Mouse (Mus musculus): ENCODE measurements at regions not wholly inside any gene's neighbourhood (a gene's known extent, or its start where the extent isn't known, plus 50 kb on each side); places are given as distances from the start of the nearest gene placed in this dataset.

DNA sequence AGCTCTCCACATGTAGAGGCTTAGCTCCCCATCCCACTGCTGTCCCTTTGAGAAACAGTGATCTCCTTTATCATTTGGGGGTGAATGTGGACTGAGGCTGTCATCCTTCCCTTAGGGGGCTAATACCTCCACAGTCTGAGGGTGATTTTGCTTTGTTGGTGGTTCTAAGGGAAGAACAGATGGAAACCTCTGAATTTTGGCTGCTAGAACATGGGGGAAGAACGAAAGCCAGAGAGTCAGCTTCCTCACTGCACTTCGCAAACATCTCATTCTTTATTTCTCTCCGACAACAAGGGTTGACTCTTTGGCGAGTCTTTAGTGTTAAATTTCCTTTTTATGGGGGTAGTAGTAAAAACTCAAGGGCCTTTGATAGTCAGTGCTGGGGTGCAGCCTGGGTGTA, 604.6 kb downstream of the Bcl11a start:
- H3K27me3 ChIP-seq (ENCODE audit: control insufficient read depth, insufficient read depth, low read depth, low read length), result no peaks in the 10 kb centered on the region
- H3K4me3 ChIP-seq (ENCODE audit: low read depth, low read length), result no peak overlapping the region
- no peak overlapping the region for H3K4me2 ChIP-seq (ENCODE audit: low read length)
- H3K27ac ChIP-seq (ENCODE audit: low read length), result no peak overlapping the region
- no peak overlapping the region for H3K9ac ChIP-seq (ENCODE audit: low read depth, low read length)
- H3K4me1 ChIP-seq (ENCODE audit: control insufficient read depth, insufficient read depth, low read length), result no peaks in the 10 kb centered on the region
- no peak for ATAC-seq
- WGBS, result 92% methylated on average over 4 of the region's 4 CpGs
- H3K9me3 ChIP-seq (replicated peaks; ENCODE audit: control insufficient read depth, low read length, poor library complexity, severe bottlenecking), result no peaks in the 10 kb centered on the region
- H3K36me3 ChIP-seq (ENCODE audit: control insufficient read depth, insufficient read depth, low read length), result no peaks in the 10 kb centered on the region

- H3K27ac ChIP-seq (ENCODE audit: low read length), result no peak overlapping the region
- H3K9me3 ChIP-seq (replicated peaks; ENCODE audit: control insufficient read depth, low read length, poor library complexity, severe bottlenecking), result no peaks in the 10 kb centered on the region
- no peak overlapping the region for H3K4me2 ChIP-seq (ENCODE audit: low read length)
- H3K4me3 ChIP-seq (ENCODE audit: low read depth, low read length), result no peak overlapping the region
- no peak overlapping the region for H3K9ac ChIP-seq (ENCODE audit: low read depth, low read length)
- no peaks in the 10 kb centered on the region for H3K36me3 ChIP-seq (ENCODE audit: control insufficient read depth, insufficient read depth, low read length)
- ATAC-seq, result no peak
- 78% methylated on average over 16 of the region's 16 CpGs for WGBS
- H3K27me3 ChIP-seq (ENCODE audit: control insufficient read depth, insufficient read depth, low read depth, low read length), result no peaks in the 10 kb centered on the region
- H3K4me1 ChIP-seq (ENCODE audit: control insufficient read depth, insufficient read depth, low read length), result no peaks in the 10 kb centered on the region
Observed at GRCm38 (mm10) chr11:24685545-24686467, 608.0 kb downstream of the Bcl11a start.

DNA sequence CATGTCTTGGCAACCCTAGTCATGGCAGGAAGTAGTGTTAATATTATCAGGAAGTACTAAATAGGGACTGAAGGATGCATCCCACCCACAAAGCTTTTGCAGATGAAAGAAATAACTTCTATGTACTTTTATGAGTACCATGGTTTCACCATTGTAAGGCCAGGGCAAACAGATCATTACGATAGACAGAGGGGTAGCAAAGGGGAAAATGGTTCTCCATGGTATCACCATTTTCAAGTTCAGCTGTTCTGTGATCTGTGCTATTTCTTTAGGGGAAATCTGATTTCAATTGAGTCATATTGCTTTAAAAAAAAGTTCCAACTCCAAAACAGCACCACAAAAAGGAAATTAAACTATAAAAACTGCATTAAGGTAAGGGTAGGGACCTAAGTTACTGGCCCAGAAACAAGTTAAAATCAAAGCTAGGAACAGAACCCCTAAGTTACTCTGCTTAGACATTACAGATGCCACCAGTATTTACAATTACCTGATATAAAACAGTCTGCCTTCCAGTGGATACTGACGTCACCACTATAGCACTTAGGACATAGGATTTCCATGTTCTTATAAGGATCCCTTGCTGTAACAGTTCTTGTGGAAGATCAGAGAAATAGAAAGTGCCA, 610.4 kb downstream of the Bcl11a start:
- Histone ChIP-seq H3K36me3 (ENCODE audit: control insufficient read depth, insufficient read depth, low read length) (no peaks in the 10 kb centered on the region), H3K27ac (ENCODE audit: low read length) (no peak overlapping the region), H3K27me3 (ENCODE audit: control insufficient read depth, insufficient read depth, low read depth, low read length) (no peaks in the 10 kb centered on the region), H3K4me2 (ENCODE audit: low read length) (no peak overlapping the region), H3K4me3 (ENCODE audit: low read depth, low read length) (no peak overlapping the region), H3K9ac (ENCODE audit: low read depth, low read length) (no peak overlapping the region), H3K9me3 (replicated peaks; ENCODE audit: control insufficient read depth, low read length, poor library complexity, severe bottlenecking) (no peaks in the 10 kb centered on the region), H3K4me1 (ENCODE audit: control insufficient read depth, insufficient read depth, low read length) (no peaks in the 10 kb centered on the region)
- WGBS, result 94% methylated on average over 2 of the region's 2 CpGs
- no peak for ATAC-seq

DNA sequence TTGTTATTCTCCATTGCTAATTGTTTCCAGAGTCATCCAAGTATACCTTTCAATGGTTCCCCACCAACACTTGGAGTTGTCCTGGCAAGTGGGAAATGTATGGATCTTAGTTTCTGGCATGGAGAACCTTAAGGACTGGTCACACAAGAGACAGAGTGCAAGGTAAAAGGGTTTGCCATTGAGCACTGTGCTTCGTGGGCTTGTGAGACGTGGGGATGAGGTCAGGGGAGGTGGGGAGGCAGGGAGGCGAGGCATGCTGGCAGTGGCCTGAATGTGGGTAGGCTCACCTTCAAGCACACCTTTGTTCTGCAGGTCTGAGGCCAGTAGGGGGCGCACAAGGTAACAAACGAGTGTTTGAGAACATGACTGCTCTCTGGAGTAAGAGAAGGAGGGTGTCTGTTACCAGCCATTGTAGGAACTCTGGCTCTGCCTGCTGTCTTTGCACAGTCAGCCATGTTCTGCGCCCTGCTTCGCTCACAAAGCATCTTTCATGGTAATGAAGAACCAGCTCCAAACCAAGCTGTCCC, 612.0 kb downstream of the Bcl11a start:
- Histone ChIP-seq H3K4me2 (ENCODE audit: low read length) (no peak overlapping the region), H3K9ac (ENCODE audit: low read depth, low read length) (no peak overlapping the region), H3K9me3 (replicated peaks; ENCODE audit: control insufficient read depth, low read length, poor library complexity, severe bottlenecking) (no peaks in the 10 kb centered on the region), H3K4me3 (ENCODE audit: low read depth, low read length) (no peak overlapping the region), H3K27me3 (ENCODE audit: control insufficient read depth, insufficient read depth, low read depth, low read length) (no peaks in the 10 kb centered on the region), H3K4me1 (ENCODE audit: control insufficient read depth, insufficient read depth, low read length) (no peaks in the 10 kb centered on the region), H3K27ac (ENCODE audit: low read length) (no peak overlapping the region), H3K36me3 (ENCODE audit: control insufficient read depth, insufficient read depth, low read length) (no peaks in the 10 kb centered on the region)
- no peak for ATAC-seq
- WGBS, result 47% methylated on average over 7 of the region's 7 CpGs

DNA sequence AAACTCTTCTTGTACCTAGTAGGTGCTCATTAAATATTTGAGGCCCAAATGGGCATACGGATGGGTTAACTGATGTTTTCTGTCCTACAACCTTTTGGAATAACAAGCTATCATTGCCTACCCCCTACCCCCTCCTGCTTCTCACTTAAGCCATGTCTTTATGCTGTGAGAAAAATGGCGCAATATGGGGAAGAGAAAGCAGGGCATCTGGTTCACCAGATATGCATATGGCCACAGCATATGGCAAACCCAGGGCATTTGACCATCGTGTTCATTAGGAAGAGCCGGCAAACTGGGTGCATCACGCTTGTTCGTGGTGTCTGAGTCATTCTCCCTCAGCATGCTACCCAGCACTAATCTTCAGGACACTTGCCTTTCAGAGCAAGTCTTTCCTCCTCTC, 616.1 kb downstream of the Bcl11a start:
- Histone ChIP-seq H3K36me3 (ENCODE audit: control insufficient read depth, insufficient read depth, low read length) (no peaks in the 10 kb centered on the region), H3K4me2 (ENCODE audit: low read length) (no peak overlapping the region), H3K9me3 (replicated peaks; ENCODE audit: control insufficient read depth, low read length, poor library complexity, severe bottlenecking) (no peaks in the 10 kb centered on the region), H3K4me1 (ENCODE audit: control insufficient read depth, insufficient read depth, low read length) (0 out of 2 replicates have a peak, but pooled peaks cover 3% of the 10 kb centered on the region), H3K27ac (ENCODE audit: low read length) (no peak overlapping the region), H3K9ac (ENCODE audit: low read depth, low read length) (no peak overlapping the region), H3K4me3 (ENCODE audit: low read depth, low read length) (no peak overlapping the region), H3K27me3 (ENCODE audit: control insufficient read depth, insufficient read depth, low read depth, low read length) (no peaks in the 10 kb centered on the region)
- 91% methylated on average over 6 of the region's 6 CpGs for whole genome bisulfite sequencing
- ATAC-seq, result no peak

DNA sequence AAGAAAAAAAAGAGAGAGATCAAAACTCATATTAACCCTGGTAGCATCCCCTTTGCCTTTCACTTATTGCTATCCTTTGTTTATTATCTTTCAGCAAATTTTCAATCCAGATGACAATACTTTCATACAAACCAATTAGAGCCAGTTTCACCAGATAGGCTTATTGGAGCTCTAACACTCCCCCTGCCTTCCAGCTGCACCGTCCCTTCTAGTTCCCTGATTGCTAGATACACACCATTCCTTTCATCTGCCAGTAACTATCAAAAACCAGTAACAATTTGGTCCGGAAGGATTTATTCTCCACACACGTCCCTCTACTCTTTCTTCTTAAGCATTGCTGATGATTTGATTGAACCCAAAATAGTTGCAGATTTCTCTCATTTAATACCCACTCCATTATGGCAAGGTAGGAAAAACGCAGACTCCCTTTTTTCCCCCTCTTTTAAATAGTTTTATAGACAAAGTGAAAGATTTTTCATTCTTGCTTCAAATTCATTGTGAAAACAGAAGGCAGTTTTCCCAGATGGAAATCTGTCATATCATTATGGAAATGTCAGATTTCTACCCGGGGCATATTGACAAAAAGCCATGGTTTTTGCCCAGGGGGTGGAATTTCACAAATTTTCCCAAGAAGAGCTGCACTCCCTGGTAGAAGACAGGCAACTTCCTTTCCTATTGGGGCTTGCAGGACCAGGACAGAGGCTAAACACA, 617.3 kb downstream of the Bcl11a start:
- no peaks in the 10 kb centered on the region for H3K27me3 ChIP-seq (ENCODE audit: control insufficient read depth, insufficient read depth, low read depth, low read length)
- ATAC-seq, result no peak

GRCm38 (mm10) chr11:24696561-24696960, 618.7 kb downstream of the Bcl11a start:
- no peak overlapping the region for H3K27ac ChIP-seq (ENCODE audit: low read length)
- no peaks in the 10 kb centered on the region for H3K36me3 ChIP-seq (ENCODE audit: control insufficient read depth, insufficient read depth, low read length)
- no peak for ATAC-seq
- WGBS, result 47% methylated on average over 7 of the region's 7 CpGs
- H3K9me3 ChIP-seq (replicated peaks; ENCODE audit: control insufficient read depth, low read length, poor library complexity, severe bottlenecking), result no peaks in the 10 kb centered on the region
- no peak overlapping the region for H3K4me2 ChIP-seq (ENCODE audit: low read length)
- H3K27me3 ChIP-seq (ENCODE audit: control insufficient read depth, insufficient read depth, low read depth, low read length), result no peaks in the 10 kb centered on the region
- H3K4me1 ChIP-seq (ENCODE audit: control insufficient read depth, insufficient read depth, low read length), result 0 out of 2 replicates have a peak, but pooled peaks cover 3% of the 10 kb centered on the region
- no peak overlapping the region for H3K9ac ChIP-seq (ENCODE audit: low read depth, low read length)
- H3K4me3 ChIP-seq (ENCODE audit: low read depth, low read length), result no peak overlapping the region

More for the DNA sequence above, 617.3 kb downstream of the Bcl11a start:
- H3K36me3 ChIP-seq (ENCODE audit: control insufficient read depth, insufficient read depth, low read length), result no peaks in the 10 kb centered on the region
- H3K27ac ChIP-seq (ENCODE audit: low read length), result 0 out of 2 replicates have a peak overlapping the region, but pooled peaks have one; percentile 33
- H3K9me3 ChIP-seq (replicated peaks; ENCODE audit: control insufficient read depth, low read length, poor library complexity, severe bottlenecking), result no peaks in the 10 kb centered on the region
- no peak overlapping the region for H3K4me3 ChIP-seq (ENCODE audit: low read depth, low read length)
- no peak overlapping the region for H3K9ac ChIP-seq (ENCODE audit: low read depth, low read length)
- 0 out of 2 replicates have a peak, but pooled peaks cover 3% of the 10 kb centered on the region for H3K4me1 ChIP-seq (ENCODE audit: control insufficient read depth, insufficient read depth, low read length)
- H3K4me2 ChIP-seq (ENCODE audit: low read length), result no peak overlapping the region
- whole genome bisulfite sequencing, result 36% methylated on average over 5 of the region's 5 CpGs

DNA sequence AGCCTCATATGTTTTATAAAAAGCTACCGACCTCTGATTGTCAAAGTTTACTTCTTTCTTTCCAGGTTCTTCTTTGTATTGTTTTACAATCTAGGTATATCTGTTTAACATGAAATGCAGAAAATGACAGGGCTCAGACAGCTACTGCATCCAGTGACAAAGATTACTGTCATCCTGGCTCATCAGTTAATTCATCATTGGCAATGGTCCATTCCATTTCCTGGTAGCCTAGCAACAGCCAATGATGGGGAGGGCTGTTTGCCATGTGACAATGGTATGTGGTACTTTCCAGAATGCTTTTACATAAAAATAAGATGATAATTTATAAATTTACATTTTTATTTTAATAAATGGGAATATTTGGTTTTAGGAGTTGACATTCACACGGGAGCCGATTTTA, 630.9 kb downstream of the Bcl11a start:
- Histone ChIP-seq H3K36me3 (ENCODE audit: control insufficient read depth, insufficient read depth, low read length) (no peaks in the 10 kb centered on the region), H3K4me1 (ENCODE audit: control insufficient read depth, insufficient read depth, low read length) (peaks cover 3% of the 10 kb centered on the region; the same call in 1 of the 2 replicates), H3K9ac (ENCODE audit: low read depth, low read length) (no peak overlapping the region), H3K27me3 (ENCODE audit: control insufficient read depth, insufficient read depth, low read depth, low read length) (no peaks in the 10 kb centered on the region), H3K4me2 (ENCODE audit: low read length) (no peak overlapping the region), H3K9me3 (replicated peaks; ENCODE audit: control insufficient read depth, low read length, poor library complexity, severe bottlenecking) (no peaks in the 10 kb centered on the region), H3K27ac (ENCODE audit: low read length) (no peak overlapping the region), H3K4me3 (ENCODE audit: low read depth, low read length) (no peak overlapping the region)
- ATAC-seq, result peak; percentile 79
- WGBS, result 74% methylated on average over 3 of the region's 3 CpGs
